In genomic region chr19:33202422-33202821, GRCm38 (mm10) we compare ENCODE assay signal across 23 mouse cellular contexts.
A peak's percentile ranks its signal among the peaks of the same experiment; 100 is the strongest.
DNase-seq lines count a peak whose midpoint lies in the region; ATAC-seq and TF ChIP-seq lines count a peak whose summit lies in the region.
"Had no signal": no experiment of that assay in that cellular context is flagged by ENCODE, and none has a peak within 500 bp of the region (broad histone marks: within the 10 kb centered on the region; RNA-seq: fewer than 3 reads in every experiment).

No protein-coding gene starts in this region.

- no peak overlapping the region for H3K9ac ChIP-seq in hindbrain, postnatal 0 days (replicated peaks; ENCODE audit: low read length)
- H3K9ac ChIP-seq in hindbrain, embryonic 16.5 days (ENCODE audit: low read depth, low read length), result no peak overlapping the region
- H3K9ac ChIP-seq in CH12.LX (ENCODE audit: insufficient read depth, low read depth) (no peak overlapping the region), MEL (ENCODE audit: control insufficient read depth, low read depth, low read length, poor library complexity, severe bottlenecking) (no peak overlapping the region)
- H3K9ac ChIP-seq: embryonic facial prominence, embryonic 13.5 days; forebrain, embryonic 12.5 days; heart, embryonic 15.5 days; hindbrain, embryonic 14.5 days had no signal

- no peaks in the 10 kb centered on the region for H3K4me1 ChIP-seq in hindbrain, postnatal 0 days (ENCODE audit: insufficient read depth, low read length)
- H3K4me1 ChIP-seq in hindbrain, embryonic 16.5 days (ENCODE audit: control insufficient read depth, insufficient read depth, low read depth, low read length), result no peaks in the 10 kb centered on the region
- peaks cover 2 to 9% of the 10 kb centered on the region in 2 experiments; a peak in 2 of 4 replicates for H3K4me1 ChIP-seq in CH12.LX (ENCODE audit: control insufficient read depth in 1 of 2, insufficient read depth in 2 of 2)
- no peaks in the 10 kb centered on the region for H3K4me1 ChIP-seq in MEL (ENCODE audit: control insufficient read depth in 1 of 2, insufficient read depth in 2 of 2, low read length in 2 of 2)
- H3K4me1 ChIP-seq: embryonic facial prominence, embryonic 13.5 days; forebrain, embryonic 12.5 days; heart, embryonic 15.5 days; hindbrain, embryonic 10.5 days had no signal

- in situ Hi-C loops in CH12.LX (cut with MboI; ENCODE audit: low pct_ligation_motif_present, low pct_unique_long_range_greater_than_20kb, low sequenced_read_pairs), result no loop called here

- no peak overlapping the region for H3K4me2 ChIP-seq in hindbrain, postnatal 0 days (ENCODE audit: low read depth, low read length)
- no peak overlapping the region for H3K4me2 ChIP-seq in hindbrain, embryonic 16.5 days (ENCODE audit: low read length)
- no peak overlapping the region for H3K4me2 ChIP-seq in CH12.LX (ENCODE audit: insufficient read depth, low read depth, poor library complexity, severe bottlenecking)
- H3K4me2 ChIP-seq: embryonic facial prominence, embryonic 13.5 days; forebrain, embryonic 12.5 days; heart, embryonic 11.5 days; heart, embryonic 15.5 days; hindbrain, embryonic 14.5 days had no signal

- H3K9me3 ChIP-seq in hindbrain, postnatal 0 days (ENCODE audit: low read length), result no peaks in the 10 kb centered on the region
- no peaks in the 10 kb centered on the region for H3K9me3 ChIP-seq in hindbrain, embryonic 16.5 days (ENCODE audit: control insufficient read depth, low read length)
- no peaks in the 10 kb centered on the region for H3K9me3 ChIP-seq in CH12.LX (replicated peaks; ENCODE audit: low read length)
- no peaks in the 10 kb centered on the region for H3K9me3 ChIP-seq in MEL (replicated peaks; ENCODE audit: insufficient read depth, low read length)
- H3K9me3 ChIP-seq: embryonic facial prominence, embryonic 13.5 days; forebrain, embryonic 12.5 days; heart, embryonic 15.5 days; hindbrain, embryonic 10.5 days had no signal

- H3K36me3 ChIP-seq in hindbrain, postnatal 0 days (ENCODE audit: insufficient read depth, low read length), result no peaks in the 10 kb centered on the region
- no peaks in the 10 kb centered on the region for H3K36me3 ChIP-seq in hindbrain, embryonic 16.5 days (ENCODE audit: control insufficient read depth, insufficient read depth, low read length)
- H3K36me3 ChIP-seq in CH12.LX (replicated peaks in 1 of 2; ENCODE audit: control insufficient read depth in 1 of 2, insufficient read depth in 1 of 2, low read length in 1 of 2) (no peaks in the 10 kb centered on the region), MEL (ENCODE audit: control insufficient read depth in 1 of 2, insufficient read depth in 2 of 2, low read length in 2 of 2) (no peaks in the 10 kb centered on the region)
- H3K36me3 ChIP-seq: embryonic facial prominence, embryonic 13.5 days; forebrain, embryonic 12.5 days; heart, embryonic 15.5 days; hindbrain, embryonic 10.5 days had no signal

- dilution Hi-C loops in CH12.LX (cut with MboI; ENCODE audit: extremely low pct_ligation_motif_present, extremely low pct_unique_long_range_greater_than_20kb, low sequenced_read_pairs), result no loop called here

- no peaks in the 10 kb centered on the region for H3K27me3 ChIP-seq in hindbrain, postnatal 0 days (ENCODE audit: insufficient read depth, low read length)
- H3K27me3 ChIP-seq in hindbrain, embryonic 16.5 days (replicated peaks; ENCODE audit: control insufficient read depth, insufficient read depth, low read length), result no peaks in the 10 kb centered on the region
- H3K27me3 ChIP-seq in CH12.LX (replicated peaks) (no peaks in the 10 kb centered on the region), MEL (ENCODE audit: control insufficient read depth in 1 of 2, insufficient read depth in 2 of 2, low read length in 2 of 2) (no peaks in the 10 kb centered on the region)
- H3K27me3 ChIP-seq: embryonic facial prominence, embryonic 13.5 days; forebrain, embryonic 12.5 days; heart, embryonic 15.5 days had no signal

- intact Hi-C loops in left cerebral cortex, adult 2 months (cut with DNase I), result no loop called here

- H3K4me3 ChIP-seq in hindbrain, postnatal 0 days (ENCODE audit: low read length), result no peak overlapping the region
- H3K4me3 ChIP-seq in hindbrain, embryonic 16.5 days (ENCODE audit: low read length), result no peak overlapping the region
- no peak overlapping the region for H3K4me3 ChIP-seq in left cerebral cortex, adult 2 months
- H3K4me3 ChIP-seq in CH12.LX (replicated peaks in 1 of 3; ENCODE audit: low read depth in 2 of 3, low read length in 2 of 3, poor library complexity in 1 of 3), result no peak overlapping the region
- H3K4me3 ChIP-seq in MEL (ENCODE audit: control insufficient read depth in 1 of 2, insufficient read depth in 1 of 2, low read depth in 2 of 2, low read length in 2 of 2), result no peak overlapping the region
- H3K4me3 ChIP-seq: embryonic facial prominence, embryonic 13.5 days; forebrain, embryonic 12.5 days; heart, embryonic 15.5 days; hindbrain, embryonic 10.5 days had no signal

- ATAC-seq in hindbrain, postnatal 0 days, result no peak
- ATAC-seq in hindbrain, embryonic 16.5 days, result no peak
- ATAC-seq: activated CD4-positive, CD25-positive, alpha-beta regulatory T cell, adult 4 months; CD4-positive, CD25-positive, alpha-beta regulatory T cell, adult 4 months; forebrain, embryonic 16.5 days; inflammation-experienced regulatory T-cells, adult 6 months; Patski had no signal

- H3K79me2 ChIP-seq in CH12.LX (replicated peaks; ENCODE audit: control insufficient read depth, extremely low read depth, insufficient read depth, poor library complexity, severe bottlenecking) (no peaks in the 10 kb centered on the region), MEL (ENCODE audit: control insufficient read depth, insufficient read depth, low read length, poor library complexity) (no peaks in the 10 kb centered on the region)

- TF ChIP-seq EP300 in CH12.LX (IDR thresholded peaks at IDR 0.05; ENCODE audit: low read length) (no peak), MEL (IDR thresholded peaks at IDR 0.05; ENCODE audit: low read depth in 1 of 2, low read length in 2 of 2) (no peak)

- DNase-seq in hindbrain, postnatal 0 days (ENCODE audit: low spot score), result no peak
- no peak for DNase-seq in left cerebral cortex, adult 2 months (ENCODE audit: extremely low spot score in 1 of 2, low spot score in 2 of 2)
- DNase-seq in left cerebral cortex, adult 9 months (ENCODE audit: low spot score in 2 of 2), result no peak
- DNase-seq in CH12.LX (ENCODE audit: extremely low read depth) (no peak), MEL (ENCODE audit: low read depth, low spot score) (no peak)
- DNase-seq in B cell, adult 2 months, result no peak
- DNase-seq: adrenal gland, postnatal 14 days; cerebellum, adult 18-20 months; cerebellum, adult 9-11 months; cerebellum, postnatal 36 days; gastrocnemius, postnatal 25 days had no signal

- no peak for TF ChIP-seq POLR2A in CH12.LX (IDR thresholded peaks at IDR 0.05; ENCODE audit: low read depth, low read length)
- TF ChIP-seq POLR2A in MEL (IDR thresholded peaks at IDR 0.05; ENCODE audit: control insufficient read depth in 1 of 2, insufficient read depth in 1 of 2, low read depth in 1 of 2, low read length in 2 of 2, poor library complexity in 1 of 2), result no peak

- TF ChIP-seq CTCF in hindbrain, postnatal 0 days (IDR thresholded peaks at IDR 0.05; ENCODE audit: low read depth), result peak; percentile 32; the same call in 1 of the 2 replicates
- peak; percentile 12 for TF ChIP-seq CTCF in left cerebral cortex, adult 2 months (IDR thresholded peaks at IDR 0.05)
- peak in 1 of 2 experiments; percentile 53; a peak in 2 of 4 replicates for TF ChIP-seq CTCF in CH12.LX (conservative IDR thresholded peaks at IDR 0.05 in 1 of 2, IDR thresholded peaks at IDR 0.05 in 1 of 2; ENCODE audit: low read depth in 2 of 2, low read length in 2 of 2)
- peak in 1 of 3 experiments; percentile 35; a peak in 2 of 6 replicates for TF ChIP-seq CTCF in MEL (IDR thresholded peaks at IDR 0.05 in 2 of 3, conservative IDR thresholded peaks at IDR 0.05 in 1 of 3; ENCODE audit: control insufficient read depth in 1 of 3, insufficient read depth in 1 of 3, low read depth in 2 of 3, low read length in 3 of 3, poor library complexity in 1 of 3, severe bottlenecking in 1 of 3)

- WGBS in hindbrain, postnatal 0 days, result 81% methylated on average over 6 of the region's 6 CpGs
- 81% methylated on average over 6 of the region's 6 CpGs for WGBS in hindbrain, embryonic 16.5 days

- TF ChIP-seq RAD21 in CH12.LX (IDR thresholded peaks at IDR 0.05; ENCODE audit: low read depth, low read length) (peak; percentile 28), MEL (IDR thresholded peaks at IDR 0.05; ENCODE audit: low read depth, low read length) (peak; percentile 22)

- no peak overlapping the region for H3K27ac ChIP-seq in hindbrain, postnatal 0 days
- H3K27ac ChIP-seq in hindbrain, embryonic 16.5 days (ENCODE audit: low read depth, low read length), result no peak overlapping the region
- no peak overlapping the region for H3K27ac ChIP-seq in left cerebral cortex, adult 2 months
- H3K27ac ChIP-seq in CH12.LX (ENCODE audit: insufficient read depth, low read depth) (no peak overlapping the region), MEL (ENCODE audit: control insufficient read depth, low read depth, low read length) (no peak overlapping the region)
- H3K27ac ChIP-seq: embryonic facial prominence, embryonic 13.5 days; forebrain, embryonic 12.5 days; heart, embryonic 15.5 days; hindbrain, embryonic 10.5 days; hindbrain, embryonic 14.5 days had no signal

TF ChIP-seq in CH12.LX, 34 proteins besides CTCF, POLR2A, EP300 and RAD21 (continues in another document):
- no peak for TF ChIP-seq TCF12 (IDR thresholded peaks at IDR 0.05; ENCODE audit: low read depth, low read length)
- TF ChIP-seq MAX (IDR thresholded peaks at IDR 0.05; ENCODE audit: low read length), result no peak
- no peak for TF ChIP-seq E2F4 (IDR thresholded peaks at IDR 0.05; ENCODE audit: insufficient replicate concordance, low read depth, low read length)
- no peak for TF ChIP-seq GABPA (IDR thresholded peaks at IDR 0.05; ENCODE audit: insufficient replicate concordance, low read depth, low read length)
- TF ChIP-seq SMC3 (IDR thresholded peaks at IDR 0.05; ENCODE audit: low read depth, low read length), result peak; percentile 71
- TF ChIP-seq ZKSCAN1 (IDR thresholded peaks at IDR 0.05; ENCODE audit: borderline replicate concordance, low read depth, low read length), result no peak
- TF ChIP-seq MAZ (IDR thresholded peaks at IDR 0.05; ENCODE audit: low read depth, low read length), result no peak

TF ChIP-seq in MEL, 35 proteins besides CTCF, POLR2A, EP300 and RAD21:
- TF ChIP-seq KAT2A (conservative IDR thresholded peaks at IDR 0.05; ENCODE audit: low read depth, low read length) (no peak), SMC3 (IDR thresholded peaks at IDR 0.05; ENCODE audit: low read depth, low read length) (peak; percentile 63), USF1 (IDR thresholded peaks at IDR 0.05; ENCODE audit: low read depth, low read length) (no peak), USF2 (IDR thresholded peaks at IDR 0.05; ENCODE audit: borderline replicate concordance in 1 of 2, insufficient read depth in 1 of 2, low read depth in 1 of 2, low read length in 2 of 2) (no peak), SIN3A (IDR thresholded peaks at IDR 0.05; ENCODE audit: low read length) (no peak)
